Mouse (Mus musculus) hematopoietic stem cell, adult 5-6 weeks (primary cell): ENCODE measurements at regions not wholly inside any gene's neighbourhood (a gene's known extent, or its start where the extent isn't known, plus 50 kb on each side); places are given as distances from the start of the nearest gene placed in this dataset.

Experiments used
- ATAC-seq, 2 experiments: fragments of 125-278 bp in 1 of 2; replicated peaks in 1 of 2; 2 replicates each; pipeline ENCODE4 v1.8.0; 2016 to 2017; ENCODE audit warnings: inconsistent platforms in 2 of 2, mild to moderate bottlenecking in 2 of 2, moderate number of reproducible peaks in 2 of 2, low read depth in 1 of 2, moderate TSS enrichment in 1 of 2; ENCODE audit not compliant: low FRiP score in 2 of 2, poor library complexity in 2 of 2, severe bottlenecking in 2 of 2, insufficient read depth in 1 of 2, low TSS enrichment in 1 of 2

GRCm38 (mm10) chrX:11541011-11541410, 213.4 kb downstream of the H2al1j start:
- no peak for ATAC-seq

DNA sequence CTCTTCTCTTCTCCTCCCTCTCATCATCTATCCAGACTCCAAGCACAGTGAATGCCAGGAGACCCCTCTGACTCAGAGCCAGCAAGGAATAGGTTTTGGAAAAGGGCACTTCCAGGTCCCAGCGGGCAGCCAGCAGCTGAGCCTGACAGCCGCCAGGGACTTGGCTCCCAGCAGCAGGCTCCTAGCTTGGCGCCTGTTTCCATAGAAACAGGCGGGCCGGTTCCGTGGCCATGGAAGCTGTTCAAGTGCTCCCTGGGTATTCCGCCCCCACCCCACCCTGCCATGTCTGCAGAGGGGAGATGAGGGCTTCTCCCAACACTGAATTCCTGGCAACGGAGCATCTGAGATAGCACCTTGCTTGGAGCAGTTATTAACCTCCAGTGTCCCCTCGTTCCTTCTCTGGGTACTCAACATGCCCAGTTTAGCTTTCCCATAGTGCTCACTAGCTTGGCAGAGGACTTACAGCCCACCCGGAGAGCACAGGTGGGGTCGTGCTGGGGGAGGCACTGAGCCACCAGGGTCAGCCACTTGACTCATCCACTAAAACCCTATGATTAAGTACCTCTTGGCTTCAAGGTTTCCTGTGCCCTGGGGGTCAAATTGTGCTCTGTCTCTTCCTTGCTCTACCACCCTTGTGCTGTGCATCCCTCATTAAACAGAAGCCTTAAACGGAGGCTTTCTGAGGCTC, 222.7 kb downstream of the H2al1j start:
- ATAC-seq: no peak

DNA sequence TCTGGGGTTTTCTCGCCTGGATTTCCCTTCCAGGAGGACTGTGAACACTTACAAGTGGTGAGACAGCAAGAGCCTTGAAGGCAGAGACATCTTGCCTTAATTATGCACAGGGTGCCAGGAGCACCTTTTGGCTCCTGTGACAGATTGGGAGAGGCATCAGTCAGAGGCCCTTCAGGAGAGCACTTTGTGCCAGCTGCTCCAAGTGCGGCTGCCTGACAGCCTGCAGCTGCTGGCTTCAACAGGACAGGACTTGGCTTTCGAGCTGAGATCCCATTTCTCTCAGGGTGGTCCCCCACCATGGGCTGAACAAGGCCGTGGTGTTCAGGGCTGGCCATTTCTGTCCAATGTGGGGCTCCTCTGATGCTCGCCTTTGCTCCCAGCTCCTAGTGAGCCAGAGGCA, 224.6 kb downstream of the H2al1j start:
- ATAC-seq: no peak

DNA sequence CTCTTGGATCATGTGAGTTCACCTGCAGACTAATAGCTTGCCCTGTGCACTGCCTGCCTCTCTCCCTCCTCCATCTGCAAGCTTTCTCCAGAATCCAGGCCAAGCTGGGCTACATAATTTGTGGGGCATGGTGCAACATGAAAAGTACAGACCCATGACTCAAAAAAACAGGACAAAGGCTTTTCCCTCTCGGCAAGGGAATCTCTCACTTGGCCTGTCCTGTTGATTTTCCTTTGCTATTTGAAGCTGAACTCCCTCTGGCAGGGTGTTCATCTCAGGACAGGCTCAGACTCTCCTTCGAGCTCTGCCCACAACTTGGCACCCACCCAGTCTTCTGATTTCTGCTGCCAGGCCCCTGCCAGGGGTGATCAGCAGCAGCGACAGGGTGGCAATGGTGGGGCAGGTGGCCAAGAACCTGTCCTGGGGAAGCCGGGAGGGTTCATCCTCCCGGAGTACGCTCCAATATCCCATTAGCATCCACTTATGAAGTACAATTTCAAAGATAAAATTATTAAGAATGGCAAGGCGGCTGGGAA, 227.5 kb downstream of the H2al1j start:
- no peak for ATAC-seq

GRCm38 (mm10) chrX:11558260-11558659, 230.6 kb downstream of the H2al1j start:
- no peak for ATAC-seq

DNA sequence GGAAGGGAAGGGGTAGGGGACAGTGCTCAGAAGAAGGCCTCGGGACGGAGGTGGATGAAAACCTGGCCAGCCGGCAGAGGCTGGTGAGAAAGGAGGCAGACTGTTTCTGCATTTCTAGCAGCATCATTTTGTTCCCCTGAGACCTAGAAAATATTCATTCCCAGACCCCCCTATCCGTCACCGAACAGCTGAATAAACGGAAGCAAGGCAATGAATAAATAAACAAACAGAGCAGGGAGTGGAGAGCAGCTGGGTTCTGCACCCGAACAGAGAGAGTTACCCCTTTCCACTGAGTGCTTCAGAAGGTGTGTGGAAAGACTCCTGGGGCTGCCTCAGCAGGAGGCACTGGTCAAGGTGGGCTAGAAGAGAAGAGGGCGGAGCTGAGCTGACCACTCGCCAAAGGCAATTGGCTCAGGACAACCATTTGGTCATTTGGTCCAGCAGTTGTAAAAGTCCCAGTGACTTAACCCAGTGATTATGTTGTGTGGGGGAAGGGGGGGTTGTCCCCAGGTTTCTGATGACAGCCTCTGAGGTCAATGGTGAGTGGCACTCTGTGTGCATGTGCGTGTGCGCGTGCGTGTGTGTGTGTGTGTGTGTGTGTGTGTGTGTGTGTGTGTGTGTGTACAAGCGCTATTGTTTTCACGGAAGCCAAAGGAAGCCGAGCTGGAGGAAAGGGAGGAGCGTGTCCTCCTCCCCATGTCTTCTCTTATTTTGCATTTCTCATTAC, 233.1 kb downstream of the H2al1j start:
- no peak for ATAC-seq

DNA sequence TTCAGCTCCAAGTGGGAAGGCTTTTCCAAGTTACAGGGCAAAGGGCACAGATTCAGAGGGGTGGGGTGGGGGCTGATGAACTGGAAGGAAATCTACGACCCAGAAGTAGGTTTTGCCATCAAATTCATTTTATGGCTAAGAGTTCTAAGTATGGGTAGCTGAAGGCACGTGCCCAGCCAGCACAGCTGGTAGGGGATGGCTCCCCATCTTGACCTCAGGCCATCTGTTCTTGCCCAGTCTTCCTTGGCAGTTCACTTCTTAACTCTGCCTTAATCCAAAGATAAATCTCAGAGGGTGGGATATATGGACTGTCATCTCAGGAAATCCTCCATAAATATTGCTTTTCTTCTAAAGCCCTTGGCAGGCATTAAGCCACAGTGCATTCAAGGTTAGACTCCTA, 238.3 kb downstream of the H2al1j start:
- ATAC-seq: no peak

DNA sequence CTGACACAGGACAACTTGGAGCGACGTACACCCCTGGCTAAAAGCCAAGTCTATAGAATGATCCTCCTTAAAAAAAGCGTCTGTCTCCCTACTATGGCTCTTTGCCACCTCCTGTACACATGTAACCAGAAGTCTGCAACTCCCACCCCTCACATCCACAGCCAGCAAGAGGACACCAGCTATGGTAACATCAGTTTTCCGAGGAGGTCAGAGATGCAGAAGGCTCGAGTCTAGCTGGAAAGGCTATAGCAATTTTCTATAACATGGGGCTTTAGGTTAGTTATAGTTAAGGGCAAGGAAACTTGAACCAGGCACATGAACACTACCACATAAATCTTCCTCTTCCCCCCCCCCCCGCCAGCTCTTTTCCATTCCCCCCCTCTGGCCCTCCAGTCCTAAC, 240.2 kb downstream of the H2al1j start:
- no peak for ATAC-seq

- ATAC-seq: no peak
These were observed 240.6 kb downstream of the H2al1j start for GRCm38 (mm10) chrX:11568262-11568661.

DNA sequence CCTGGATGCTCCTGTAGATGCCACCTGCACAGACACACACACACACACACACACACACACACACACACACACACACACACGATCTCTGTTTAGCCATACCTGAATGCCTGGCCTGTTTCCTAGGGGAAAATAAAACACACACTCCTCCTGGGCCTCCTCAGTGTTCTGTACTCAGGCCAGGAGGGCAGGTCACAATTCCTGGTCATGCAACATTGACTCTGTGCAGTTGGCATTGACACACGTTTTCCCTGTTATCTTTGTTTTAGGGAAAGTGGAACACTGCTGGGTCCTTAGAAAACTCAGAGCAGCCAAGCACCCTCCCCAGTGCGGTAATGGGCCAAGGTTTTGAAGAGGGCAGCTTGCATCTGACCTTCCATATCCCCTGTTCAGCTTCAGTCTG, 246.7 kb downstream of the H2al1j start:
- no peak for ATAC-seq

- ATAC-seq: no peak
These were observed 247.9 kb downstream of the H2al1j start for GRCm38 (mm10) chrX:11575571-11575970.

- no peak for ATAC-seq
These were observed 248.7 kb downstream of the H2al1j start for GRCm38 (mm10) chrX:11576287-11576686.

- no peak for ATAC-seq
These were observed 249.7 kb downstream of the H2al1j start for GRCm38 (mm10) chrX:11577294-11577693.

GRCm38 (mm10) chrX:11585353-11585752, 257.7 kb downstream of the H2al1j start:
- no peak for ATAC-seq

GRCm38 (mm10) chrX:11591391-11592187, 264.0 kb downstream of the H2al1j start:
- no peak for ATAC-seq

DNA sequence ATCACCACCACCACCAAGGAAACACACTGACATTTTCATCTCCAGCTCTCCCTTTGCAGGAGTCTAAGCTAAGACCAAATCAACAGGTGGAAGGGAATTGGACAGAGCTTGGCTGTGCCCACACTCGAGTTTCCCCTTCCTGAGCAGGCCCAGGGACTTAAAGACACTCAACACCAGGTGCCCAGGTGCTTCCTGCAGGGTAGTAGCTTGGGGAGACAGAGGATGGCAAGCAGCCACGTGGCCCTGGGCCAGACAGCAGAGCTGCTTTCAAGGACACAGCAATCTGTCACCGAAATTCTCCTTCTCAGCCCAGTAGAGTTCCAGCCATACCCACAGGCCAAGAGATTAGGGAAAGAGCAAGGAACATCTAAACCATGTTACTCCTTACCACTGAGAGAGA, 266.9 kb downstream of the H2al1j start:
- peak; percentile 92 to 97 for ATAC-seq

- no peak for ATAC-seq
These were observed 269.9 kb downstream of the H2al1j start for GRCm38 (mm10) chrX:11597548-11597947.

DNA sequence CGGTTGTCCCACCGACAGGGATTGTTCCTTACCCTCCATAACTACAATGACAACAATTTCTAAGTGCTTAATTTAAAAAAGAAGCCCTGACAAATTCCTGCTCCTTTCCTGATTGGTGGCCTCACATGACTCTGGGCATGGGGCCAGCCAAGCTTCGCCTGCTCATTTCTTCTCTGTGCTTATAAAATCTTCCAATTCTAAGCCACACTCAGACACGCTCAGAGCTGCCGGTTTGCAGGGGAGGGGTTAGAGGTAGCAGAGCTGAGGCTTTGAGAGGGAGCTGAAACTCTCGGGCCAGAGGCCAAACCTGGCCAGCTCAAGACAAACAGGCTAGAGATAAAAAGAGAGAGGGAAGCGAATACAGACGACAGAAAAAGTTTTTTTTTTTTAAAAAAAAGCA, 286.6 kb downstream of the H2al1j start:
- ATAC-seq: peak; percentile 64 to 65
